Mouse (Mus musculus) bone marrow, adult 2 months (tissue): ENCODE results near the gene Agl. TPM values are rescaled to one million over a fixed set of nuclear protein-coding genes. Genes with fewer than 3 reads are reported as not detected.
A peak's percentile ranks its signal among the peaks of the same experiment; 100 is the strongest.

Experiments used
- H3K27ac ChIP-seq: fragments of 200-500 bp; 2 replicates; pipeline ENCODE4 v1.5.1; 2012; ENCODE audit warnings: low read depth, mild to moderate bottlenecking, control low read depth, inconsistent platforms, low read length; ENCODE audit not compliant: control insufficient read depth, poor library complexity, insufficient read depth
- H3K4me1 ChIP-seq: fragments of 200-500 bp; 2 replicates; pipeline ENCODE4 v1.6.1; 2011; ENCODE audit warnings: low read length; ENCODE audit not compliant: control insufficient read depth, insufficient read depth
- H3K4me3 ChIP-seq: fragments of 200-500 bp; replicated peaks from 2 replicates; pipeline ENCODE3; 2011; ENCODE audit warnings: mild to moderate bottlenecking, low read depth, low read length, control low read depth; ENCODE audit not compliant: control insufficient read depth
- CTCF ChIP-seq: fragments of 200-500 bp; IDR thresholded peaks from 2 replicates; pipeline ENCODE4 v1.5.1; 2011; ENCODE audit warnings: low read length, control low read depth; ENCODE audit not compliant: control insufficient read depth, insufficient read depth
- POLR2A ChIP-seq: fragments of 200-500 bp; IDR thresholded peaks from 2 replicates; pipeline ENCODE4 v1.6.1; 2011; ENCODE audit warnings: low read depth, mild to moderate bottlenecking, control low read depth, low read length, borderline replicate concordance; ENCODE audit not compliant: control insufficient read depth
- WGBS: fragments of 180-500 bp; shearing (Covaris S2); methylation state at CpG from one replicate; pipeline ENCODE4 v1.1.7; 2018; 5-methylcytosine and 5-hydroxymethylcytosine counted together
- polyA plus RNA-seq: library from polyadenylated mRNA; stranded (reverse); fragments of >200 nt; gene quantifications from 2 replicates; pipeline ENCODE4 v1.2.4, GENCODE M21; 2011; ENCODE audit warnings: low replicate concordance; ENCODE audit not compliant: missing spikeins, insufficient read depth, insufficient read length

Agl gene
- polyA plus RNA-seq, 1 experiment = 4.7 TPM

DNA sequence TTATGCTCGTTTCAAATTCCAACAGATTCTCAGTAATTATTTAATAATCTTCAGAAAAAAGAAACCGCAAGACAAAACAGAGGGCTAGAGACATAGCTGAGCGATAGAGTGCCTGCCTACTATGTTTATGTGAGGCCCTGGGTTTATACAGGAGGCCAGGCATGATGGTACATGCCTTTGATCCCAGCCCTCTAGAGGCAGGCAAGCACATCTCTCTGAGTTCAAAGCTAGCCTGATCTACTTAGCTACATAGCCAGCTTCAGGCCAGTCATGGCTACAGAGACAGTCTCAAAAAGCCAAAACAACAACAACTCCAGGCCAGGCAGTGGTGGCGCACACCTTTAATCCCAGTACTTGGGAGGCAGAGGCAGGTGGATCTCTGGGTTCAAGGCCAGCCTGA lies 106.4 kb downstream of the Agl start:
- TF ChIP-seq CTCF (no peak), POLR2A (no peak)
- WGBS = 95% methylated on average over 4 of the region's 4 CpGs
- H3K27ac ChIP-seq = no peak overlapping the region
- H3K4me3 ChIP-seq = no peak overlapping the region
- H3K4me1 ChIP-seq = no peaks in the 10 kb centered on the region

DNA sequence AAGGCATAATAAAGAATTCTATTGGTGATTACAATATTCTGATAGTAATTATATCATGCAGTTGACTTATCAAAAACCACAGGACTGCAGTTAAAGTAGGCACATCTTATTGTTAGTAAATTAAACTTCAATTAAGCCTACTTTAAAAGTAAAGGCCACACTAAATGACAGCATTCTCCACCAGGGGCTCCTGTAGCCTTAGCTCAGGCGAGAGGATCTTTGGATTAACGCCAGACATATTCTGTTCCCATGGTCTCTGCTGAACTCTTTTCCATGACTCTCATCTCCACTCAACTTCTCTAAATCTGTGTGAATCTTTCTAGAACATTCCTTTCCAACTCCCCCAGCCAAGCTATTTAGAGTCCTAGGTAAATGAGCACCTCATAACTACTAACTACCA lies 109.2 kb downstream of the Agl start:
- Histone ChIP-seq H3K4me3 (no peak overlapping the region), H3K27ac (no peak overlapping the region), H3K4me1 (no peaks in the 10 kb centered on the region; the same call in none of the 2 replicates)
- 78% methylated on average over 2 of the region's 2 CpGs for WGBS
- no peak for TF ChIP-seq POLR2A
- TF ChIP-seq CTCF = no peak

GRCm38 (mm10) chr3:116695666-116695985 lies 112.3 kb downstream of the Agl start:
- Histone ChIP-seq H3K4me1 (no peaks in the 10 kb centered on the region; the same call in none of the 2 replicates), H3K4me3 (no peak overlapping the region), H3K27ac (no peak overlapping the region)
- TF ChIP-seq CTCF (no peak), POLR2A (no peak)
- WGBS = 63% methylated on average over 2 of the region's 2 CpGs

DNA sequence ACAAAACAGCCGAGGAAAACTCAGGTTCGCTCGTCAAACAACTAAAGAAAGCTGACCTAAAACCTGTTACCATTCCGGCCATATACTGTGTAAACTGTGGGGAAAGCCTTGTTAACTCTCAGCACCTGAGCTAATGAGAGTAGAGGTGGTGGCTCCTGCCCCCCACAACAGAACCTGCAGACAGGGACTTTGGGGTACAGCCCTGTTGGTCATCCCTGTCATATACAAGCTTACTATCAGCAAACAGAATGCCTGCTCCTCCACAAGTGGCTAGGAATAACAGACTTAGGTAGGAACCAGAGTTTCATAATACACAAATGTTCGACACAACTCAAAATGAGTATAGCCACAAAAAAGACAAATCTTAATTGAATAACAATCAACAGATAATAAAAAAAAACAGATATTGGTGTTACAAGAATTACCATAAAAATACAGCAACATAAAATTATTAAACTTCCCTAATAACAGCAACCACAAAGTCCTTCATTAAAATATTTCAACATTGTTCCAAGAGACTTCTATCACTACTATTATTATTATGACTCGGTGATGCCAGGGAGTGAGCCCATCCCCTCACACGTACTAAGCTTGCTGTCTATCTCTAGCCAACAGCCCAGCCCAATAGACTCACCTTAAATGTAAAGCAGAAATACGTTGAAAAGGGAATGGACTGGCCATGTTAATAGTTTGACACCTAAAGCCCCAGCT lies 112.9 kb downstream of the Agl start:
- TF ChIP-seq POLR2A (no peak), CTCF (no peak)
- Histone ChIP-seq H3K4me1 (no peaks in the 10 kb centered on the region; the same call in none of the 2 replicates), H3K27ac (peak overlapping the region; percentile 29; the same call in 1 of the 2 replicates), H3K4me3 (no peak overlapping the region)
- WGBS = 73% methylated on average over 8 of the region's 8 CpGs

DNA sequence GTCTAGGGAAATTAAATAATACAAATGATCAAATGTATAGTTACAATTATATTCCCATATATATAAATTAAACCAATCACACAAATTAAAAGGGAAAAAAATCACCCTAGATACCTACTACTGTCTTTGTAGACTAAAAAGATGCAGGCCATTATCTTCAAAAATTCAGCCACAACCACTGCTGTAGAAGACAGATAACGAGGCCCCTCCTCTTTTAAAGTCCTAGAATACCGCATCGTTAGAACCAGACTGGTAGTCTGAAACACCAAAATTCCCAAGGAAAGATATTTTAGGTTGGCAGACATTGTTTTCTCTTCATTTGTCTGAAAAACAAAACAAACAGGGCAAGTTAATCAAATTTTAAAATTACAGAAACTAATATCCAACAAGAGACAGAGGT lies 113.7 kb downstream of the Agl start:
- Histone ChIP-seq H3K4me3 (no peak overlapping the region), H3K4me1 (no peaks in the 10 kb centered on the region; the same call in none of the 2 replicates), H3K27ac (no peak overlapping the region)
- no peak for TF ChIP-seq CTCF
- TF ChIP-seq POLR2A = no peak
- 67% methylated on average over 3 of the region's 3 CpGs for WGBS

Other genes starting within 250 kb of the Agl start
- 3.4 and 4.2 TPM in 2 replicates for gene Lrrc39, start 245.2 kb downstream of the Agl start, polyA plus RNA-seq
- 12.7 and 17.9 TPM in 2 replicates for gene Sass6, start 213.2 kb downstream of the Agl start, polyA plus RNA-seq
- 9.4 and 22.0 TPM in 2 replicates for gene Trmt13, start 193.6 kb downstream of the Agl start, polyA plus RNA-seq
- 7.0 and 13.2 TPM in 2 replicates for gene Mfsd14a, start 145.5 kb downstream of the Agl start, polyA plus RNA-seq
- not detected in 2 replicates for gene Gm43191, start 126.9 kb downstream of the Agl start, polyA plus RNA-seq
- 4.0 and 5.7 TPM in 2 replicates for gene Slc35a3, start 95.3 kb downstream of the Agl start, polyA plus RNA-seq
- gene Frrs1, start 51.3 kb upstream of the Agl start, polyA plus RNA-seq = 15.9 and 24.6 TPM in 2 replicates
- gene 4930455H04Rik, start 160.1 kb upstream of the Agl start, polyA plus RNA-seq = not detected in 2 replicates
- 1.6 and 4.1 TPM in 2 replicates for gene Palmd, start 160.8 kb upstream of the Agl start, polyA plus RNA-seq